ENCODE assay signal across 8 mouse cellular contexts in the genomic region with DNA sequence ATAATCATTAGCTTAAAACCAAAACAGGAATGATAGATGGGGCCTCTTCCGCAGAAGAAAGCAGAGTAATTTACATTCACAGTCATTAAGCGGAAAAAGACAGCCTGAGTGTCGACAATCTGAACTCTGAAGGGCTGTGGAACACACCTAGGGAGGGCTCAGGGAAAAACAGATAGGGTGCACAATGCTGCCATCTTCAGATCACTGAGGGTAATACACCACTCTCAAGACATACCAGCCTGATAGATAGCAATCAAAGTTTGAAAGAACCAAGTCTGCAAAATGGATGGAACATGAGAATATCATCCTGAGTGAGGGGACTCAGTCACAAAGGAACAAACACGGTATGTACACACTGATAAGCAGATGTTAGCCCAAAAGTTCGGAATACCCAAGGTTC.
DNase-seq lines count a peak whose midpoint lies in the region; ATAC-seq and TF ChIP-seq lines count a peak whose summit lies in the region.

No protein-coding gene starts in this region.

- no peak overlapping the region for H3K4me3 ChIP-seq in kidney, postnatal 0 days (replicated peaks; ENCODE audit: low read depth, low read length)
- H3K4me3 ChIP-seq in limb, embryonic 14.5 days (replicated peaks; ENCODE audit: low read length) = no peak overlapping the region
- H3K4me3 ChIP-seq in neural tube, embryonic 14.5 days (ENCODE audit: low read depth, low read length) = no peak overlapping the region

- TF ChIP-seq POLR2A in limb, embryonic 14.5 days (IDR thresholded peaks at IDR 0.05; ENCODE audit: borderline replicate concordance, extremely low read depth, insufficient read depth, insufficient read length) = no peak

- ATAC-seq in granulocyte monocyte progenitor cell, adult 5-6 weeks (replicated peaks; ENCODE audit: poor library complexity, severe bottlenecking) = peak; percentile 83
- peak; percentile 61; the same call in 1 of the 2 replicates for ATAC-seq in kidney, postnatal 0 days (replicated peaks; ENCODE audit: low FRiP score, low read depth)
- peak; percentile 71 for ATAC-seq in limb, embryonic 14.5 days (ENCODE audit: low FRiP score, low read depth)
- peak; percentile 89 for ATAC-seq in neural tube, embryonic 14.5 days (ENCODE audit: low read depth)

- no peaks in the 10 kb centered on the region for H3K36me3 ChIP-seq in kidney, postnatal 0 days (ENCODE audit: insufficient read depth, low read length)
- no peaks in the 10 kb centered on the region for H3K36me3 ChIP-seq in limb, embryonic 14.5 days (ENCODE audit: control insufficient read depth, insufficient read depth, low read length)
- H3K36me3 ChIP-seq in neural tube, embryonic 14.5 days (ENCODE audit: control insufficient read depth, insufficient read depth, low read length) = no peaks in the 10 kb centered on the region

- no peaks in the 10 kb centered on the region for H3K27me3 ChIP-seq in kidney, postnatal 0 days (ENCODE audit: insufficient read depth, low read length)
- H3K27me3 ChIP-seq in limb, embryonic 14.5 days (ENCODE audit: control insufficient read depth, insufficient read depth, low read length) = no peaks in the 10 kb centered on the region
- H3K27me3 ChIP-seq in neural tube, embryonic 14.5 days (ENCODE audit: control insufficient read depth, insufficient read depth, low read length) = no peaks in the 10 kb centered on the region

- H3K4me2 ChIP-seq in kidney, postnatal 0 days (ENCODE audit: low read length) = no peak overlapping the region
- H3K4me2 ChIP-seq in limb, embryonic 14.5 days (replicated peaks; ENCODE audit: low read depth, low read length, severe bottlenecking) = no peak overlapping the region
- no peak overlapping the region for H3K4me2 ChIP-seq in neural tube, embryonic 14.5 days (ENCODE audit: low read depth, low read length)

- 15% methylated on average over 5 of the region's 5 CpGs for WGBS in kidney, postnatal 0 days
- WGBS in limb, embryonic 14.5 days = 14% methylated on average over 5 of the region's 5 CpGs
- 10% methylated on average over 5 of the region's 5 CpGs for WGBS in neural tube, embryonic 14.5 days

- no peaks in the 10 kb centered on the region for H3K4me1 ChIP-seq in kidney, postnatal 0 days (replicated peaks; ENCODE audit: insufficient read depth, low read length)
- H3K4me1 ChIP-seq in limb, embryonic 14.5 days (ENCODE audit: control insufficient read depth, insufficient read depth, low read length) = no peaks in the 10 kb centered on the region
- no peaks in the 10 kb centered on the region for H3K4me1 ChIP-seq in neural tube, embryonic 14.5 days (ENCODE audit: control insufficient read depth, insufficient read depth, low read length)

- peak; percentile 81 for TF ChIP-seq CTCF in kidney, postnatal 0 days (IDR thresholded peaks at IDR 0.05; ENCODE audit: low read depth)

- H3K9me3 ChIP-seq in kidney, postnatal 0 days (replicated peaks; ENCODE audit: low read length) = no peaks in the 10 kb centered on the region
- no peaks in the 10 kb centered on the region for H3K9me3 ChIP-seq in limb, embryonic 14.5 days (ENCODE audit: control insufficient read depth, low read length)
- no peaks in the 10 kb centered on the region for H3K9me3 ChIP-seq in neural tube, embryonic 14.5 days (ENCODE audit: control insufficient read depth, low read length)

- no peak overlapping the region for H3K9ac ChIP-seq in kidney, postnatal 0 days (ENCODE audit: low read depth, low read length)
- H3K9ac ChIP-seq in limb, embryonic 14.5 days (ENCODE audit: low read depth, low read length, severe bottlenecking) = no peak overlapping the region
- H3K9ac ChIP-seq in neural tube, embryonic 14.5 days (replicated peaks; ENCODE audit: low read depth, low read length) = no peak overlapping the region

- H3K27ac ChIP-seq in kidney, postnatal 0 days = no peak overlapping the region
- H3K27ac ChIP-seq in limb, embryonic 14.5 days (replicated peaks; ENCODE audit: low read depth, low read length) = no peak overlapping the region
- H3K27ac ChIP-seq in neural tube, embryonic 14.5 days (ENCODE audit: low read depth, low read length) = no peak overlapping the region

- DNase-seq in urinary bladder, postnatal 14 days (ENCODE audit: low spot score) = peak; percentile 40
- no peak for DNase-seq in urinary bladder, adult 2 months (ENCODE audit: low spot score)
- peak; percentile 85 to 88 for DNase-seq in cerebellum, postnatal 10 days
- peak; percentile 80 for DNase-seq in kidney, postnatal 0 days (ENCODE audit: low spot score)
- DNase-seq in limb, embryonic 14.5 days (ENCODE audit: low spot score) = peak; percentile 83
- no peak for DNase-seq in natural killer cell, adult 2 months (ENCODE audit: low spot score in 2 of 2)

Comparison
In these comparisons a context has a peak if more than half of its experiments do, and no peak if none do; other contexts are left out.
1. DNase-seq: peak in urinary bladder, postnatal 14 days (single experiment), cerebellum, postnatal 10 days (2 of 2), kidney, postnatal 0 days (single experiment) and limb, embryonic 14.5 days (single experiment); none in urinary bladder, adult 2 months (single experiment) and natural killer cell, adult 2 months (0 of 2).
2. Peak in every context shown above with its lines, with median percentiles within 50 percentile points of each other: ATAC-seq.